Mouse (Mus musculus): ENCODE results near the gene Col25a1. TPM values are rescaled to one million over a fixed set of nuclear protein-coding genes. Genes with fewer than 3 reads are reported as not detected.
A peak's percentile ranks its signal among the peaks of the same experiment; 100 is the strongest.

The Col25a1 gene
- polyA plus RNA-seq, 1 experiment from 2014 or later, result 14.3 TPM

DNA sequence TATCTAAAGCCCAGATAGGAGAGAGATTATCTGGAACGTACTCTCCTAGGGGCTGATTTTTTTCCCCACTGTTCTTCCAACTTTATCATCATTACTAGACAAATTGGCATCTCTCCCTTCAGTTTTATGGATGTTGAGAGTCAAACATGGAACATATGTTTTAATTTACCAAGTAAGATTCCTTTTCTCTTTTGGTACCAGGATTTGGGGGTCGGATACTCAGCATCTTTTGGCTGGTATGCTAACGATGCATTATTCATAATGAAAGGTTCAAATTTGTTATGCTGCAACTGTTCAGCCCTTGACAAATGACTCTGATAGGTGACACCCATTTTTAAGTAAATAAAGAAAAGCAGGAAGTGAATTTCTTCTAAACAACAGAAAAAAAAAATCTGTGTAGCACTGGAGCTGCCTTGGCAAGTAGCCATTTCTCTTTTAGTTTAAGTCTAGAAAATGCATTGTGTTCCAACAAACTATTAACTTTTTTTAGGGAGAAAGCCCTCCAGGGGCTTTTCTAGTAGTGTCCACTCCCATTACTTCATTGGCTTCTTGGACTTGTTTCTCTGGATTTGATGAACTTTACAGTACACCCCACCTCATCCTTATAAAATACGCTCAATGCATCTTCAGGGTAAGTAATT lies 223.2 kb downstream of the Col25a1 start:
- 51% methylated on average over 4 of the region's 4 CpGs for WGBS
- Histone ChIP-seq H3K36me3 (ENCODE audit: control insufficient read depth, insufficient read depth, low read length) (no peaks in the 10 kb centered on the region), H3K4me2 (ENCODE audit: low read depth, low read length) (no peak overlapping the region), H3K4me3 (ENCODE audit: low read depth, low read length) (no peak overlapping the region), H3K27me3 (replicated peaks; ENCODE audit: control insufficient read depth, insufficient read depth, low read length) (no peaks in the 10 kb centered on the region), H3K4me1 (ENCODE audit: control insufficient read depth, insufficient read depth, low read length) (peaks cover 12% of the 10 kb centered on the region; the same call in 1 of the 2 replicates), H3K9ac (ENCODE audit: low read depth, low read length) (no peak overlapping the region), H3K9me3 (ENCODE audit: control insufficient read depth, low read length) (no peaks in the 10 kb centered on the region), H3K27ac (replicated peaks; ENCODE audit: low read depth, low read length) (no peak overlapping the region; the same call in 1 of the 2 replicates)
- ATAC-seq (ENCODE audit: low read depth) (no peak), DNase-seq (ENCODE audit: low spot score) (peak; percentile 81)

DNA sequence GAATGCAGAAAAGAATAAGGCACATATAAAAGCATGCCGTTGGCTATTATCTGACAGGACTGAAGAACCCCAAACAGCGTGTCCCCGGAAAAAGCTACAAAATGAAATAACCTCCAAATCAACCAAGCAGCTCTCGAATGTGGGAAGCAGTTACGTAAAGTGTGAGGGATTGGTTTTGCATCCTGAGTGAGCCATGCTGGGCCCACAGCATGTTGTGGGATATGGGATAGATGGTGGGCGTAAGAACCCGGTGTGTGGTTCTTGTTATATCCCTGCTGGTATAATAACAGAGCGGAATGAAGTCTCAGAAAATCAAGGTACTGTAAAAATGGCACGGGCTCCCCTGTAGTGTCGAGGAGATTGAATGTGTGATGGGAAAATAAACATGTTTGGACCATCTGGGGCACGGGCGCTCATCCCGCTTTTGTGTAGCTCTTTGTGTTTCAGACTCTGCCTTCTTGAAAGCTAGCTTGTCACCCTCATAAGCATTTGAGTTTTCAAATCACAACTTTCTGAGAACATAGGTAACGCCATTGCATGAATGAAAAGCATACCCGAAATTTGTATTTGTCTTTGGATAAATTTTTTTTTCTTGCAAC lies 225.4 kb downstream of the Col25a1 start:
- peaks cover 10% of the 10 kb centered on the region; the same call in 1 of the 2 replicates for H3K4me1 ChIP-seq (ENCODE audit: control insufficient read depth, insufficient read depth, low read length)
- DNase-seq (ENCODE audit: low spot score) (no peak), ATAC-seq (ENCODE audit: low read depth) (no peak)
- no peaks in the 10 kb centered on the region for H3K9me3 ChIP-seq (ENCODE audit: control insufficient read depth, low read length)
- 76% methylated on average over 15 of the region's 15 CpGs for WGBS
- no peak overlapping the region for H3K4me3 ChIP-seq (ENCODE audit: low read depth, low read length)
- H3K27ac ChIP-seq (replicated peaks; ENCODE audit: low read depth, low read length), result no peak overlapping the region
- H3K9ac ChIP-seq (ENCODE audit: low read depth, low read length), result no peak overlapping the region
- no peaks in the 10 kb centered on the region for H3K36me3 ChIP-seq (ENCODE audit: control insufficient read depth, insufficient read depth, low read length)
- H3K27me3 ChIP-seq (replicated peaks; ENCODE audit: control insufficient read depth, insufficient read depth, low read length), result no peaks in the 10 kb centered on the region
- no peak overlapping the region for H3K4me2 ChIP-seq (ENCODE audit: low read depth, low read length)

DNA sequence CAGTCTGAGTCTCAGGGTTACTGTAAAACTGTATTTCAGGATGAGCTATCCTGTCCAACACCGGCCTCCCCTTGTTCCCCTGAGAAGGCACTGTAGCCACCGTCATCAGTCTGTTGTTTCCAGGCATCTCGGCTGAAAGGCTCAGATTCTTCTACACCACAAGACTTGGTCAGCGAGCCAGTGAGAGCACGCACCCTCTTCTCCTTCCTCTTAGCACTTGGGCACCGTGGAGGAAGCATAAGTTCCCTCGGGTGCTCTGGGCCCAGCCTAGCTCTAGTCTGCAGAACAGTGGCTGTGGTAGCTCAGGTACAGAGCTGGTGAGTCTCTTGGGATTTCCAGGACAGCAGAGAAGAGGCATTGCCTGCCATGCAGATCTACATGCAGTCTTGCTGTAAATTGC lies 229.5 kb downstream of the Col25a1 start:
- Histone ChIP-seq H3K9ac (ENCODE audit: low read depth, low read length) (no peak overlapping the region), H3K4me1 (ENCODE audit: control insufficient read depth, insufficient read depth, low read length) (no peaks in the 10 kb centered on the region; the same call in 1 of the 2 replicates), H3K4me3 (ENCODE audit: low read depth, low read length) (no peak overlapping the region), H3K36me3 (ENCODE audit: control insufficient read depth, insufficient read depth, low read length) (no peaks in the 10 kb centered on the region), H3K27me3 (replicated peaks; ENCODE audit: control insufficient read depth, insufficient read depth, low read length) (no peaks in the 10 kb centered on the region), H3K9me3 (ENCODE audit: control insufficient read depth, low read length) (no peaks in the 10 kb centered on the region), H3K27ac (replicated peaks; ENCODE audit: low read depth, low read length) (no peak overlapping the region), H3K4me2 (ENCODE audit: low read depth, low read length) (no peak overlapping the region)
- DNase-seq (ENCODE audit: low spot score) (no peak), ATAC-seq (ENCODE audit: low read depth) (no peak)
- 67% methylated on average over 7 of the region's 7 CpGs for WGBS

DNA sequence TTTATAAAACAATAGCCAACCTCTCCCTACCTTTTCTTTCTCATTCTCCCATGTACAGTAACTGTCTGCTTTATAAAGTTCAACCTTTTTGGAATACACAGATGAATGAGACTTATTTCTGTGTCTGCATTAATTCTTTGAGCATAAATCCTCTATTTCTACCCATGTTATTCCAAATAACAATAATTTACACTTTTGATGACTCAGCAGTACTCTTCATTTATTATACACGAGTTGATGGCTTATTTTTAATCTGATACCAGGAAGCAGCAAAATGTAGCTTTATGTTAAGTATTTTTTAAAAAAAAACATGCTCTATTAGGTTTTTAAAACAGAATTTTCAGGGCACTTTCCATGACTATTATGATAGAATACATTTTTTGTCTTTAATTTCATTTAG lies 230.6 kb downstream of the Col25a1 start:
- Histone ChIP-seq H3K9ac (ENCODE audit: low read depth, low read length) (no peak overlapping the region), H3K4me1 (ENCODE audit: control insufficient read depth, insufficient read depth, low read length) (peaks cover 2% of the 10 kb centered on the region; the same call in 1 of the 2 replicates), H3K9me3 (ENCODE audit: control insufficient read depth, low read length) (no peaks in the 10 kb centered on the region), H3K36me3 (ENCODE audit: control insufficient read depth, insufficient read depth, low read length) (no peaks in the 10 kb centered on the region), H3K27ac (replicated peaks; ENCODE audit: low read depth, low read length) (no peak overlapping the region), H3K27me3 (replicated peaks; ENCODE audit: control insufficient read depth, insufficient read depth, low read length) (no peaks in the 10 kb centered on the region), H3K4me2 (ENCODE audit: low read depth, low read length) (no peak overlapping the region), H3K4me3 (ENCODE audit: low read depth, low read length) (no peak overlapping the region)
- 61% methylated on average over 1 of the region's 1 CpGs for WGBS
- no peak for DNase-seq (ENCODE audit: low spot score)
- no peak for ATAC-seq (ENCODE audit: low read depth)

DNA sequence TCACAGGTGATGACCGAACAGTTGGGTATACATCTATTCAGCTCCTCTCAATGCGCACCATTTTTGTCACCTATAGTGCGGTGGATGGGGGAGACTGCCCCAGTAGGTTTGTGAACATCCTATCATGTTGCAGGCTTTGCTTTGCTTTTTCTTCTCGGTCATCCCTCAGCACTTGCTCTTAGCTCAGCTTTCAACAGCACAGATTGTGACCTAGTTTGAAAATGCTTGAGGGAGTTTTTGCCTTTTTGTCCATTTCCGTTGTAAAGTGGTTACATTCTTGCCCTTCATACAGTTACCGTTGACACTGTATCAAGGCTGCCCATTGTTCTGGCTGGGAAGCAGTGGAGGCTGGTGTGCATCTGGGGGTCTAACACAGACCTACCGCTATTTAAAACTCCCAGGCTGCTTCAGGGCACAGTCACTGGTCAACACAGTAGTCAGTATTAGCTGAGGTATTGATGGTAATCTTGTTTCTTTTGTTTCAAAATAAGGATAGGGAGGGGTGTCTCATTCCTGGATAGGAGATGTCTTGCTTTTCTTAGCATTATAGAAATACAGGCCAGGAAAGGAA lies 231.6 kb downstream of the Col25a1 start:
- H3K9me3 ChIP-seq (ENCODE audit: control insufficient read depth, low read length), result no peaks in the 10 kb centered on the region
- H3K9ac ChIP-seq (ENCODE audit: low read depth, low read length), result no peak overlapping the region
- H3K36me3 ChIP-seq (ENCODE audit: control insufficient read depth, insufficient read depth, low read length), result no peaks in the 10 kb centered on the region
- ATAC-seq (ENCODE audit: low read depth), result no peak
- no peak overlapping the region for H3K4me3 ChIP-seq (ENCODE audit: low read depth, low read length)
- WGBS, result 53% methylated on average over 7 of the region's 7 CpGs
- DNase-seq (ENCODE audit: low spot score), result no peak
- H3K4me1 ChIP-seq (ENCODE audit: control insufficient read depth, insufficient read depth, low read length), result peaks cover 5% of the 10 kb centered on the region; the same call in 1 of the 2 replicates
- H3K27me3 ChIP-seq (replicated peaks; ENCODE audit: control insufficient read depth, insufficient read depth, low read length), result no peaks in the 10 kb centered on the region
- no peak overlapping the region for H3K27ac ChIP-seq (replicated peaks; ENCODE audit: low read depth, low read length)
- H3K4me2 ChIP-seq (ENCODE audit: low read depth, low read length), result no peak overlapping the region

DNA sequence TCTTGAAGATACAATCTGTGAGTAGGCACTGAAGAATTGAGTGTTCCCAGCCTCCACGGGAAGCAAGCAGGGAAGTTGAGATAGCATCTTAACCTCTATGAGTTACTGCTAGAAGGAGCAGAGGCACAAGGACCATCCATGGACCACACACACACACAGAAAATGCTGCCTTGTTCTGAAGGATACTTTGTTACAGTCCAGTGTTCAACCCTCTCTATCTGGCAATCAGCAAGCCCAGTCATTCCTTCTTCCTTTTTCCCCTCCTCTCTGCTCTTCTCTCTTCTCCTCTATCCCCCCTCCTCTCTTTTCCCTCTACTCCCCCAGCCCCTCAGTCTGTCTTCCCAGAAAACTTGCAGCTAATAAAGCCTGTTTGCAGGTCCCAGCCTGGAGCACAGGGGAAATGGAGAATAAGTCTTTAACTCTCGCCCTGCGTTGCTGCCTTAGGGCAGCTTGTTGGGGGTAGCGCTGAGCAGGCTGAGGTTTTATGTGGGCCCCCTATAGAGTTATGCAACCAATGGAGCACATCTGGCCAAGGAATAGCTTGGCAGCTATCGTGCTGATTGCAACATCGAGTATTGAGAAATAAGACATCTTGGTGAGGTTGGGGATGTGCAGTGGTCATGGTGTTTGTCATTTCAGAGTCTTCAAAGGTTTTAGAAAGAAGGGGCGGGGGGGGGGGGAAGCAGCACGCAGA lies 235.8 kb downstream of the Col25a1 start:
- DNase-seq (ENCODE audit: low spot score) (peak; percentile 56), ATAC-seq (ENCODE audit: low read depth) (no peak)
- H3K9ac ChIP-seq (ENCODE audit: low read depth, low read length), result no peak overlapping the region
- WGBS, result 46% methylated on average over 8 of the region's 8 CpGs
- H3K9me3 ChIP-seq (ENCODE audit: control insufficient read depth, low read length), result no peaks in the 10 kb centered on the region
- H3K4me1 ChIP-seq (ENCODE audit: control insufficient read depth, insufficient read depth, low read length), result peaks cover 21% of the 10 kb centered on the region
- no peaks in the 10 kb centered on the region for H3K27me3 ChIP-seq (replicated peaks; ENCODE audit: control insufficient read depth, insufficient read depth, low read length)
- no peak overlapping the region for H3K27ac ChIP-seq (replicated peaks; ENCODE audit: low read depth, low read length)
- H3K4me2 ChIP-seq (ENCODE audit: low read depth, low read length), result no peak overlapping the region
- no peaks in the 10 kb centered on the region for H3K36me3 ChIP-seq (ENCODE audit: control insufficient read depth, insufficient read depth, low read length)
- H3K4me3 ChIP-seq (ENCODE audit: low read depth, low read length), result no peak overlapping the region

DNA sequence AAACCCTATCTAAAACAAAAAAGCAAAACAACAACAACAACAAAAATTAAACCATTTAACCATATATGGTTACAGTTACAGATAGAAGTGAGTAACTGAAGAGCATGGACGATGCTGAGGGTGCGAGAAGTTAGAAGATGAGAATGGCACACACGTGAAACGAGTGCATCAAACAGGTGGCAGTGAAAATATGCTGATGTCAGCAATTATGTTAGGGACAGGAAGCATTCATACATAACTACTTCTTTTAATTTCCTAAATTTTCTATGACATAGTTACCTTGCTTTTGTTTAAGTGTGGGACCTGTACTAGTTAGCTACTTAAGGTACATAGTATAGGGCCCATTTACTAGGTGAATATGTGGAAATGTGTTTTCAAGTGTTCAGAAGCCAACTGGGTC lies 237.1 kb downstream of the Col25a1 start:
- Histone ChIP-seq H3K4me2 (ENCODE audit: low read depth, low read length) (no peak overlapping the region), H3K27ac (replicated peaks; ENCODE audit: low read depth, low read length) (no peak overlapping the region), H3K9me3 (ENCODE audit: control insufficient read depth, low read length) (no peaks in the 10 kb centered on the region), H3K4me3 (ENCODE audit: low read depth, low read length) (no peak overlapping the region), H3K27me3 (replicated peaks; ENCODE audit: control insufficient read depth, insufficient read depth, low read length) (no peaks in the 10 kb centered on the region), H3K36me3 (ENCODE audit: control insufficient read depth, insufficient read depth, low read length) (no peaks in the 10 kb centered on the region), H3K9ac (ENCODE audit: low read depth, low read length) (no peak overlapping the region), H3K4me1 (ENCODE audit: control insufficient read depth, insufficient read depth, low read length) (peaks cover 25% of the 10 kb centered on the region)
- 93% methylated on average over 4 of the region's 4 CpGs for WGBS
- ATAC-seq (ENCODE audit: low read depth) (no peak), DNase-seq (ENCODE audit: low spot score) (no peak)

DNA sequence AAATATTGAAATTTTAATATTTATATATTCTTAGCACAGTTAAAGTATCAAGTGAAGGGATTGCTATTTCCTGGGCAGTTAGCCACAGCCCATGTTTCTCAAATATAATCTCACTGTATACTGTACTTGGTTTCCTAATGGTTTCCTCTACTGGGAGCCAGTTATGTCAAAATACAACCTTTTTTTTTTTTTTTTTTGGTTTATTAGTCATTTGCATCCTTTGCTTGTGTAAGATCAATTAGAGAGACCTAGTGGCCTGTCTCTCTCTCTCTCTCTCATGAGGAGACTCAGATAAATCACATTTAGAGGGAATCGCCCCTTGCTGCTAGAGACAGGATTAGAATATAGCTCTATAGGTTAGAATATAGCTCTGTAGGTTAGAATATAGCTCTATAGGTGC lies 237.8 kb downstream of the Col25a1 start:
- no peak for ATAC-seq (ENCODE audit: low read depth)
- no peak for DNase-seq (ENCODE audit: low spot score)
- Histone ChIP-seq H3K4me3 (ENCODE audit: low read depth, low read length) (no peak overlapping the region), H3K27me3 (replicated peaks; ENCODE audit: control insufficient read depth, insufficient read depth, low read length) (no peaks in the 10 kb centered on the region), H3K27ac (replicated peaks; ENCODE audit: low read depth, low read length) (no peak overlapping the region), H3K4me1 (ENCODE audit: control insufficient read depth, insufficient read depth, low read length) (peaks cover 27% of the 10 kb centered on the region), H3K4me2 (ENCODE audit: low read depth, low read length) (no peak overlapping the region), H3K36me3 (ENCODE audit: control insufficient read depth, insufficient read depth, low read length) (no peaks in the 10 kb centered on the region), H3K9me3 (ENCODE audit: control insufficient read depth, low read length) (no peaks in the 10 kb centered on the region), H3K9ac (ENCODE audit: low read depth, low read length) (no peak overlapping the region)
- WGBS, result 79% methylated on average over 1 of the region's 1 CpGs

All from embryonic facial prominence, embryonic 14.5 days (tissue).